Mouse (Mus musculus): ENCODE measurements around the gene Igdcc4.

DNA sequence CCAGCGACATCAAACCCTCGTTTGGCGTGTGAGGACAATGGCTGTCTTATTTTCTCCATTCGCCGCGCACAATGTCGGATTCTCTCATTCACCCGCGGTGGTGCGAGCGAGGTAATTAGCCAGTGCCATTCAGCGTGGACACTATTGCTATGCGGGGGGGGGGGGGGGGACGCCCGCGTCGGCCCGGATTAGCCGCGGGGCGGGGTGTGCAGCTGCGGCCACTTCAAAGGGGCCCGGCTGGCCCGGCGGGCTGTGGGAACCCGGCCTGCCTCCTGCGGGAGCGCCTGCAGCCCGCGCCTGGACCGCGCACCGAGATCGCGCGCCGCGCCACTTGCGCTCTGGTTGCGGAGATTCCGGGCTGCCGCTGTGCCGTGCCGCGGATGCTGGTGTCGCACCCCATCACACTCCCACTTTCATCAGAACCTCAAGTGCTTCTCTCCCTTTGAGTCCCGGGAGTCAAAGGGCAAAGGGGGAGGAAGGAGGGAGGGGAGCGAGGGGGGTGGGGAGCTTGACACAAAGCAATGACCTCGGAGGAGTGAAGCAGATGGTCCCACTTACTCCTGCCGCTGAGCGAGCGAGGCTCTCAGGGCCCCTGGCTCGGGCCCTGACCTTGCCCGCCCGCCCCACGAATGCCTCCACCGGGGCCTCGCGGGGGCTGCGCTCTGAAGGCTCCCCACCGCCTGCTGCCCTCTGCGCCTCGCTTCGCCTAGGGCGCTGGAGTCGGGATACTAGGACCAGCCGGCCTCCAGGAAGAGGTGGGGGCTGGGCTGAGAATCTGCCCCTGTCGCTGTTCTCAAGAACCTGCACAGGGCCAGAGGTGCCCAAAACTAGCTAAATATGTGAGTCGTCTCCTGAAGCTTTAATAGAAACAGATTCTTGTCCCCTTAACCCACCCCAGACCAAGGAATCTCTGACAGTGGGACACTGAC lies 61.7 kb downstream of the Igdcc4 start:
- no peak for TF ChIP-seq EP300 (IDR thresholded peaks at IDR 0.05; ENCODE audit: low read depth)
- TF ChIP-seq CTCF (IDR thresholded peaks at IDR 0.05; ENCODE audit: low read depth), result no peak

Measured in liver, embryonic 14.5 days (tissue).